Mouse (Mus musculus) neural tube, embryonic 14.5 days (tissue): ENCODE measurements around the gene Zmiz1. TPM values are rescaled to one million over a fixed set of nuclear protein-coding genes. Genes with fewer than 3 reads are reported as not detected.

Experiments used
- ATAC-seq: fragments of 200-750 bp; cut with Nextera tagmentation; 2 replicates; pipeline ENCODE4 v1.8.0; 2017; ENCODE audit warnings: low read depth, mild to moderate bottlenecking, moderate TSS enrichment, moderate library complexity
- H3K27ac ChIP-seq: fragments of 300-500 bp; sonication (generic); 2 replicates; pipeline ENCODE4 v1.5.1; 2014; ENCODE audit warnings: low read depth, mild to moderate bottlenecking, control low read depth, low read length, moderate library complexity, mixed read lengths
- H3K27me3 ChIP-seq: fragments of 300-500 bp; sonication (generic); 2 replicates; pipeline ENCODE4 v1.6.1; 2014; ENCODE audit warnings: low read length; ENCODE audit not compliant: control insufficient read depth, insufficient read depth
- H3K36me3 ChIP-seq: fragments of 300-500 bp; sonication (generic); 2 replicates; pipeline ENCODE4 v1.6.1; 2014; ENCODE audit warnings: low read length, mixed read lengths; ENCODE audit not compliant: control insufficient read depth, insufficient read depth
- H3K4me1 ChIP-seq: fragments of 300-500 bp; sonication (generic); 2 replicates; pipeline ENCODE4 v1.6.1; 2014; ENCODE audit warnings: low read length; ENCODE audit not compliant: control insufficient read depth, insufficient read depth
- H3K4me2 ChIP-seq: fragments of 300-500 bp; sonication (generic); 2 replicates; pipeline ENCODE4 v1.6.1; 2014; ENCODE audit warnings: mild to moderate bottlenecking, low read depth, low read length, control low read depth
- H3K4me3 ChIP-seq: fragments of 300-500 bp; sonication (generic); 2 replicates; pipeline ENCODE4 v1.5.1; 2014; ENCODE audit warnings: low read depth, low read length, control low read depth, mixed read lengths
- H3K9ac ChIP-seq: fragments of 300-500 bp; sonication (generic); replicated peaks from 2 replicates; pipeline ENCODE4 v1.6.1; 2014; ENCODE audit warnings: low read depth, mild to moderate bottlenecking, control low read depth, low read length, mixed read lengths
- H3K9me3 ChIP-seq: fragments of 300-500 bp; sonication (generic); 2 replicates; pipeline ENCODE4 v1.6.1; 2016; ENCODE audit warnings: low read length; ENCODE audit not compliant: control insufficient read depth
- WGBS: fragments of 180-500 bp; shearing (Covaris S2); extraction: QIAGEN DNeasy Blood & Tissue Kit; methylation state at CpG from one replicate; pipeline ENCODE4 v1.1.7; 2014; 5-methylcytosine and 5-hydroxymethylcytosine counted together
- polyA plus RNA-seq: library from polyadenylated mRNA; unstranded; fragments of >200 nt; fragmentation: Nextera tagmentation; extraction: Ambion mirVana; gene quantifications from 2 replicates; pipeline ENCODE4 v1.2.1, GENCODE M21; 2014

Gene Zmiz1
- polyA plus RNA-seq, 1 experiment from 2014 or later, result 75.0 TPM

DNA sequence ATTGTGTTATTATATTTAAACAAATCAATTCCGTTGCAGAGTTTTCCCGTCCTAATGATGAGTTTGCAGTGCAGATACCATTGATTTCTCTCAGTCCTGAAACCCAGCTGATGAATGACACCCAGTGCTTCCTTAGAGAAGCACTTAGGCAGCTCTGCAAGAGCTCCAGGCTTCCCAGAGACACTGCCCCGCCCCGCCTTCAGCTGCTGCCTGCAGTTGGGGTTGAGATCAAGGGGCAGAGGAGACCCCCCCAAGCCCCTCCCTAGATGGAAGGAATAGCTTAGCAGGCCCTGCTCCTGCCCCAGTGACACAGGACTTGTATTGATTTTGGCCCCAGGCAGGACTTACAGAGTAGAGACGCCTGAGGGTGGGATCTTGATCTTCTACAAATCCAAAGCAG, 53.0 kb downstream of the Zmiz1 start:
- H3K4me3 ChIP-seq, result no peak overlapping the region
- H3K4me2 ChIP-seq, result no peak overlapping the region
- WGBS, result 30% methylated on average over 5 of the region's 5 CpGs
- H3K9ac ChIP-seq, result no peak overlapping the region
- H3K27ac ChIP-seq, result no peak overlapping the region; the same call in 1 of the 2 replicates
- peaks cover 64% of the 10 kb centered on the region for H3K4me1 ChIP-seq
- H3K36me3 ChIP-seq, result no peaks in the 10 kb centered on the region
- no peaks in the 10 kb centered on the region for H3K27me3 ChIP-seq
- no peak for ATAC-seq
- H3K9me3 ChIP-seq, result no peaks in the 10 kb centered on the region

DNA sequence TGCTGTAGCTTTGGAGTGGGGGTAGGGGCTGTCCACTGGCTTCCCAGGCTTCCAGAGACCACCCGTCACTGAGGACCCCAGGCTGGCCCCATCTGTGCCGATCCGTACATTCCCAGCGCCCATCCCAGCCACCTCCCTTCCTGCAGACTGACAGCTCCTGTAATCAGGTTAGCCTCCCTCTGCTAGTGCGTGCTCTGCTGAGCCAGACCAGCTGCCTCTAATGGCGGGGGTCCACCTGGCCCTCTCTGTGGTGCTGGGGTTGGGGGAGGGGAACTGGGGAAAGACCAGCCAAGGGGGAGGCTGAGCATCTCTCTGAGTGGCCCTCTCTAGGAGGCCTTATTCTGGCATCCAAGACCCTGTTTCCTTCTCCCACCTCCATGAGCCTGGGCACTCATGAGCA, 53.8 kb downstream of the Zmiz1 start:
- no peaks in the 10 kb centered on the region for H3K27me3 ChIP-seq
- WGBS, result 24% methylated on average over 6 of the region's 6 CpGs
- H3K4me1 ChIP-seq, result peaks cover 65% of the 10 kb centered on the region
- no peak overlapping the region for H3K4me2 ChIP-seq
- ATAC-seq, result 0 out of 2 replicates have a peak, but pooled peaks have one; percentile 28
- H3K9ac ChIP-seq, result no peak overlapping the region
- no peaks in the 10 kb centered on the region for H3K36me3 ChIP-seq
- no peak overlapping the region for H3K4me3 ChIP-seq
- H3K9me3 ChIP-seq, result no peaks in the 10 kb centered on the region
- no peak overlapping the region for H3K27ac ChIP-seq

GRCm38 (mm10) chr14:25513496-25513895, 54.5 kb downstream of the Zmiz1 start:
- Histone ChIP-seq H3K27me3 (no peaks in the 10 kb centered on the region), H3K9me3 (no peaks in the 10 kb centered on the region), H3K4me1 (peaks cover 65% of the 10 kb centered on the region), H3K9ac (no peak overlapping the region), H3K4me2 (no peak overlapping the region), H3K4me3 (no peak overlapping the region), H3K36me3 (no peaks in the 10 kb centered on the region; the same call in 1 of the 2 replicates), H3K27ac (0 out of 2 replicates have a peak overlapping the region, but pooled peaks have one; percentile 39)
- WGBS, result 60% methylated on average over 8 of the region's 8 CpGs
- ATAC-seq, result no peak

DNA sequence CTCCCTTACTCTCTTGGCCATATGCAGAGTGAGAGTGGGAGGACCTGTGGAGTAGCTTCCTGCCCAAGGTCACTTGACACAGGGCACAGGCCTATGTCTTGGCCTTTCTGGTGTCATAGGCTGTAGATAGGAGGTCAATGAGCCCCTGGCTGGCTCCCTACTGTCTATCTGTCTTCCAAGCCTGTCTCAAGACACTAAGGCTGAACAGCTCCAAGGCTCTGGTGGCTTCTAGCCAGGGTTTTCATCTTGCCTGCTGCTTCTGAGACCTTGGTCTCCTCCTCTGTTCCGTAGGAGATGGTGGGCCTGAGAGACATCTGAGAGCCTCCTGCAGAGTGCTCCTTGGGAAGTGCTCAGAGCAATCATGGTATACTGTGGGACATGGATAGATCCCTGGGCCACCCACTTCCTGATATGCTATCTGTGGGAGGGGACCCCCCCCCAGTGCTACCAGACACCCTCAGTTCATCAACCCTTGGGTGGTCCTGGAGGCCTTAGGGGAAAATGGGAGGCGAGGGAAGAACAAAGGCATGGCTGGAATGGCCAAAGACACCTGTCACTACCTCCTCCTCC, 56.0 kb downstream of the Zmiz1 start:
- 78% methylated on average over 2 of the region's 2 CpGs for WGBS
- H3K27ac ChIP-seq, result no peak overlapping the region
- no peak overlapping the region for H3K4me2 ChIP-seq
- no peak overlapping the region for H3K4me3 ChIP-seq
- no peaks in the 10 kb centered on the region; the same call in 1 of the 2 replicates for H3K36me3 ChIP-seq
- peaks cover 64% of the 10 kb centered on the region for H3K4me1 ChIP-seq
- no peak for ATAC-seq
- H3K9me3 ChIP-seq, result no peaks in the 10 kb centered on the region
- no peak overlapping the region for H3K9ac ChIP-seq
- no peaks in the 10 kb centered on the region for H3K27me3 ChIP-seq

DNA sequence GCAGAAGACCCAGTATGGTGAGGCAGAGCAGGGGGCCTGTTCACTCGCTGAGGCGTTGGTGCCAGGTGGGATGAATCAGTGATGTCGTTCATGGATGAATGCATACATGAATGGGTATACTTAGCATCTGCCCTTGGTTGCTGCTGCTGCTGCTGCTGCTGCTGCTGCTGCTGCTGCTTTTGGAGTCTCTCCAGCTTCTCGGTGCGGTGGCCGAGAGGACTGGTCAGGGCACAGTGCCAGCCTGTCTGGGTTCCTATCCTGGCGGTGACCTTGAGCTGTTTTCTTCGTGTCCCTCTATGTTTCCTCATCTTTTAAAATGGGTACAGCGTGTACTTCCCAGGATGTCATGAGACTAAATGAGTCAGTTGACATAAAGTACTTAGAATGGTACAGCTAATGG, 56.9 kb downstream of the Zmiz1 start:
- H3K4me1 ChIP-seq, result peaks cover 64% of the 10 kb centered on the region
- H3K4me3 ChIP-seq, result no peak overlapping the region
- no peaks in the 10 kb centered on the region; the same call in 1 of the 2 replicates for H3K36me3 ChIP-seq
- H3K27ac ChIP-seq, result peak overlapping the region; percentile 28; the same call in 1 of the 2 replicates
- 48% methylated on average over 9 of the region's 9 CpGs for WGBS
- no peak overlapping the region for H3K4me2 ChIP-seq
- H3K9me3 ChIP-seq, result no peaks in the 10 kb centered on the region
- no peaks in the 10 kb centered on the region for H3K27me3 ChIP-seq
- no peak overlapping the region for H3K9ac ChIP-seq
- no peak for ATAC-seq

DNA sequence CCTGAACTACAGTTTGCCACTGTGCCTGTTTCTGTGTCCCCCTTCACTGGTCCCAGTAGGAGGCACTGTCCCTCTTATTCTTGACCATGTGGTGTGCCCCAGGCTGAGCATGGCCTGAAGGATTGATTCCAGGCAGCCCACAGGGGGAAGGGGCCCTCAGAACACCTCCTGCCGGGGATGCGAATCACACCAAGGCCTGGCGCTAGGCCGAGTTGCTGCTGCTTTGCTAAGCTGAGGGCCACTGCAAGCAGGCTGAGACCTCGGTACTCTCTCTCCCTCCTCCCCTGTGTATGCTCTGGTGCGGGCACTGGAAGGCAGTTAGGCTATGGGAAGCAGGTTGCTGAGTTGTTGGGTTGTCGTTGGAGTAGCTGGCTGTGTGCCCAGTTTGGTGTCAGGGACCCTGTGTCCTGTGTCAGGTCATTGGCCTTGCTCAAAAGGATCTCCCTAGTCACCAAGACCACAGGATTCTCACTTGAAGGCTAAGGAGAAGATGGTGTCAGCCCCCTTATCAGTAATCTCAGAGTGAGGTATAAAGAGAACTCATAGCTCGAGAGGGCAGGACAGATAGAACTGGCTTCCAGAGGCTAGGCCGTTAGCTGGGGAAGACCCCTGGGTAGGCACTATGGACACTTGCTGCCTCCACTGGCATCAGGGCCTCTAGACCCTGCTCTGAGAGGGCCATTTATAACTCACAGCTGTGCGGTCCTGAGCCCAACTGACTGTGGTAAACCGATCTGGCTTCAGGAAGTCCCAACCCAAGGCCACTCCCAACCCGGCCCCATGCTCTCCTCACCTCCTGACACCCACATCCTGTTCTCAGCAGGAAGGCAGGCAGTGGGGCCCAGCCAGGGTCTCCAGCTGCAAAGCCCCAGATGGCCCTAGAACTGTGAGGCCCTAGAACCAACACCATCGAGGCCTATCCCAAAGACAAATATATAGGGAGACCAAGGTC, 57.9 kb downstream of the Zmiz1 start:
- no peak overlapping the region for H3K4me2 ChIP-seq
- H3K27me3 ChIP-seq, result no peaks in the 10 kb centered on the region
- no peak overlapping the region; the same call in 1 of the 2 replicates for H3K9ac ChIP-seq
- no peaks in the 10 kb centered on the region for H3K9me3 ChIP-seq
- ATAC-seq, result no peak
- H3K4me1 ChIP-seq, result peaks cover 56% of the 10 kb centered on the region
- WGBS, result 46% methylated on average over 13 of the region's 13 CpGs
- H3K27ac ChIP-seq, result no peak overlapping the region
- H3K4me3 ChIP-seq, result no peak overlapping the region
- no peaks in the 10 kb centered on the region; the same call in 1 of the 2 replicates for H3K36me3 ChIP-seq

DNA sequence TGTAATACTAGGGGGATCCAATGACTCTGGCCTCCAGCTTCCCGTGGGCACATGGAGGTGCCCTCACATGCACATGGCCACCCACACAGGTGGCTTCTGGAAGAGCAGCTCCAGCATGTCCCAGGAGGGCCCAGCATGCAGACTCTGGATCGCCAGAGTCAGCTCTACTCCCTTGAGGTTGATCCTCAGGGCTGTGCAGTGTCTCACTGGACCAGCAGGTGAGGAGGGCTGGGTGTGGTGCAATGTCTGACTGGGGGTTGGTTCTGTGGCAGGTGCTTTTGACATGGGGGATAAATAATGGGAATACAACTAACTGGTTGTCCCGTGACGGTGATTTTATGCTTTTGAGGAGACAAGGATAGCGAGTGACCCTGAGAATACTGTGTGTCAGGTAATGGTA, 59.7 kb downstream of the Zmiz1 start:
- Histone ChIP-seq H3K36me3 (no peaks in the 10 kb centered on the region; the same call in 1 of the 2 replicates), H3K4me2 (no peak overlapping the region), H3K9me3 (no peaks in the 10 kb centered on the region), H3K4me3 (no peak overlapping the region), H3K27ac (no peak overlapping the region), H3K9ac (no peak overlapping the region), H3K4me1 (peaks cover 43% of the 10 kb centered on the region; the same call in 1 of the 2 replicates), H3K27me3 (no peaks in the 10 kb centered on the region)
- WGBS, result 70% methylated on average over 5 of the region's 5 CpGs
- no peak for ATAC-seq

DNA sequence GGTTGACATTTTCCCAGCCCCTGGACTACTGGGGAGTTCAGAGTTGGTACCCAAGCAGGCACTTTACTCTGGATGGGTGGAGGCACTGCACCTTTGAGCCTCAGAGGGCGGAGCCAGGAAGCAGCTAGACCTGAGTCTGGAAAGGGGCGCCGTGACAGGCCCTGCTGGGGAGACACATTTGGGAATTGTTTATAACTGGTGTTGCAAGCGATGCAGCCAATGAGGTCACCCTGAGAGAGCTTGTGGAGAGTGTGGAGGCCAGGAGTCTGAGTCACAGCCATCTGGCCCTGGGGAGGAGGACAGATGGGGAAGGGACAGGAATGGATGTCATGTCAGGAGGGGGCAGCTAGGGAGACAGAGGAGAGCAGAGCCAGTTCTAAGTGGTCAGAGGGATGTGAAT, 60.7 kb downstream of the Zmiz1 start:
- Histone ChIP-seq H3K9ac (no peak overlapping the region), H3K4me3 (no peak overlapping the region), H3K27ac (no peak overlapping the region), H3K4me2 (no peak overlapping the region), H3K9me3 (no peaks in the 10 kb centered on the region), H3K36me3 (no peaks in the 10 kb centered on the region; the same call in 1 of the 2 replicates), H3K27me3 (no peaks in the 10 kb centered on the region), H3K4me1 (peaks cover 42% of the 10 kb centered on the region; the same call in 1 of the 2 replicates)
- WGBS, result 59% methylated on average over 4 of the region's 4 CpGs
- no peak for ATAC-seq

DNA sequence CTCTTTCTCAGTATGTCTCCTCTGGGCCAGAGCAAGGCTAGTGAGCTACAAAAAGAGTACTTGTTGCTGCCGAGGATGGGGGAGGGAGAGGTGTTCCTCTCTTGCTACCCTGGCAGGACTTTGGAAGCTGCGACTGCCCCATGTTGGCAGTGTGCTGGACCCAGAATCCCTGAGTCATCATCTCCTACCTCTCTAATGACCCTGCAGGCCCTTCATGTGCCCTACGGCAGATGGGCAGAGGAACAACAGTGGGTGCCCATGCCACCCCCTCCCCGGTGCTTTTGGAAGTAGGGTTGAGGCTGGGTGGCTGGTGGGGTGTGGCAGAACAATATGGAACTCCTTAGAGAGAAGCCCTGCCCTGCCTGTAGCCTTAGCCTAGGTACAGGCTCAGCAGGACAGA, 61.6 kb downstream of the Zmiz1 start:
- Histone ChIP-seq H3K4me2 (no peak overlapping the region), H3K4me3 (no peak overlapping the region), H3K9me3 (no peaks in the 10 kb centered on the region), H3K27ac (no peak overlapping the region; the same call in 1 of the 2 replicates), H3K27me3 (no peaks in the 10 kb centered on the region), H3K4me1 (peaks cover 39% of the 10 kb centered on the region; the same call in 1 of the 2 replicates), H3K9ac (no peak overlapping the region), H3K36me3 (no peaks in the 10 kb centered on the region; the same call in 1 of the 2 replicates)
- no peak for ATAC-seq
- WGBS, result 82% methylated on average over 4 of the region's 4 CpGs
